Mouse (Mus musculus) heart, postnatal 0 days (tissue): Measurements from ENCODE around the gene Cobll1.

ENCODE experiments used
- CTCF ChIP-seq: IDR thresholded peaks from 2 replicates; pipeline ENCODE4 v1.5.1; 2016; ENCODE audit warnings: antibody characterized with exemption, control low read depth, low read depth
- EP300 ChIP-seq: IDR thresholded peaks from 2 replicates; pipeline ENCODE4 v1.6.1; 2016; ENCODE audit warnings: antibody characterized with exemption, low read depth

DNA sequence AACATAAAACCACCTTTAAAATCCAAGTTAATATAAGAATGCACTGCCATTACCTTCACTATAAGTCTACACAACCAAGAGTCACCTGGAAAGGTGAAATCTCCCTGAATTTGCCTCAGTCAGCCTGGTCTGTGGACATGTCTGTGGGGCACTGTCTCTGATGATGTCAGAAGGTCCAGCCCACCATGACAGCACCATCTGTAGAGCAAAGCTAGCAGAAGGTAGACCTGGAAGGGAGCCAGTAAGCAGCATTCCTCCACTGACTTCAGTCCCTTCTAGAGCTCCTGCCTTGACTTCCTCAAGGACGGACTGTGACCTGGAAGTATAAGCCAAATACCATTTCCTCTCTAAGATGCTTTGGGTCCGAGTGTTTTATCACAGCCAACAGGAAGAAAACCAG, 17.6 kb downstream of the Cobll1 start:
- TF ChIP-seq CTCF (no peak), EP300 (no peak)
